Mouse (Mus musculus) heart, adult 11 months (tissue): ENCODE data around the gene Ctla2b.
"Not testable (repeated sequence)": the region's sequence is repeated elsewhere in the genome, so short reads cannot be mapped to it uniquely, and the experiment has no call there.

Experiments used
- DNase-seq: peaks from one replicate; pipeline ENCODE4 v3.0.0; 2022

Gene Ctla2b

DNA sequence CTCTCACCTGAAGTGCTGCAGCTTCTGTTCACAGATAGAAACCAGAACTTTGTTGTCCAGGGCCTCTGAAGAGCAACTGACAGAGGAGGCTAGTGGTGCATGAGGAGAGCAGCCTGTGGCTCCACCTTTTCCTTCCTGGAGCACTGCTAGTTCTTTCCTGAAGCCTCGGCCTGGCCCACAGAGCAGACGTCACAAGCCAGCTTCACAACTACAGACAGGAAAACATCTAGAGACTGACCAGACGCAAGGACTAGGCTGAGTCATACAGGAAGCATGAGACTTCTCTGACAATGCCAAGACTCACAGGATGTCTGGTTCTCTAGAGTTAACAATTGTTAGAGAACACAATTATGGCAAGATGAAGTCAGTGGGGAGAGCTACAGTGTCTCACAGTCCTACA is at the start of gene Ctla2b:
Gene Ctla2b, minus strand, starts transcription at position 120 of the 400 bp plus-strand sequence.
- DNase-seq: peak; percentile 99

DNA sequence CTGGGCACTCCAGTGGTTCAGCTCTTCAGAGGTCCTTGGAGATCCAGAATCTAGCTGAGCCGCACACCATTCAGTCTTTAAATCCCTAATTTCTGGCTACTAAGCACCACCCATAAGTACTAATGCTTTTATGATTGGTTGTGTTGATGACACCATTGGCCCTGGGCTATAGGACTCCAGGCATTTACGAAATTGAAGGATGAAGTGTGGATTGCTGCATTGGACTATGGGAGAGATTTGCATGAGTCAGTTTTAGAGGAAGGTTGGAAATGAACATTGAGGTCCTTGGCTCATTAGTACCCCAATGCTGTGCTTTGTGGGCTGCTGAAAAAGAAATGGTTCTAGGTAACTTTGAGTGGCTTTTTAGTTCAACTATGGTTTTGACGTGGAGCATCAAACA is 44.6 kb upstream of the Ctla2b start, which contains the start of gene Tpbpa:
Gene Tpbpa, minus strand, starts transcription at position 101 of the 400 bp plus-strand sequence.
- not testable (repeated sequence) for DNase-seq

DNA sequence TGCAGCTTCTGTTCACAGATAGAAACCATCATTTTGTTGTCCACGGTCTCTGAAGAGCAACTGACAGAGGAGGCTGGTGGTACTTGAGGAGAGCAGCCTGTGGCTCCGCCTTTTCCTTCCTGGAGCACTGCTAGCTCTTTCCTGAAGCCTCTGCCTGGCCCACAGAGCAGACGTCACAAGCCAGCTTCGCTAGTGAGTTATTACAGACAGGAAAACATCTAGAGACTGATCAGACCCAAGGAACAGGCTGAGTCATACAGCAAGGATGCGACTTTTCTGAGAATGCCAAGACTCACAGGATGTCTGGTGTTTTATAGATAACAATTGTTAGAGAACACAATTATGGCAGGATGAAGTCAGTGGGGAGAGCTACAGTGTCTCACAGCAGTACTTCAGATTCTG is 39.3 kb upstream of the Ctla2b start, which contains the start of the genes Gm49391 and Ctla2a:
Gene Gm49391, minus strand, starts transcription at position 72 of the 402 bp plus-strand sequence.
Gene Ctla2a, minus strand, starts transcription at position 126 of the 402 bp plus-strand sequence.
- peak; percentile 99 for DNase-seq

DNA sequence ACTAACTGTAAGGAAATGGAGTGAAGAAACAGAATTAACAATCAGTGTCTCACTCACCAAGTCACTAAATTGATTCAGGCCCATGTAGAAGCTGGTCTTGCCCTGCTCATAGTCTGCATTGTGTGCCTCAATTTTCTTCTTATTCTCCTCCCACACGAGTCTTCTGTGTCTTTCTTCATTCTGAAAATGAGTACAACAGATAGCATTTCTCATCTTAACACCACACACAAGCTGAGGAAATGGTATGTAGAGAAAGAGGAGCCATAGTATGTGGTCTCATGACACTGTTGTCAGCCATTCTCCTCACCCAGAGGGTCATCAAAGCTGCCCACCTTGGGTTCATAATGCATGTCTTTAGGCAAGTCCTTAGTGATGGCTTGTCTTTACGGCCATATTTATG is 38.2 kb upstream of the Ctla2b start, which contains the start of gene Gm49393:
Gene Gm49393, minus strand, starts transcription at position 101 of the 400 bp plus-strand sequence.
- DNase-seq: not testable (repeated sequence)

DNA sequence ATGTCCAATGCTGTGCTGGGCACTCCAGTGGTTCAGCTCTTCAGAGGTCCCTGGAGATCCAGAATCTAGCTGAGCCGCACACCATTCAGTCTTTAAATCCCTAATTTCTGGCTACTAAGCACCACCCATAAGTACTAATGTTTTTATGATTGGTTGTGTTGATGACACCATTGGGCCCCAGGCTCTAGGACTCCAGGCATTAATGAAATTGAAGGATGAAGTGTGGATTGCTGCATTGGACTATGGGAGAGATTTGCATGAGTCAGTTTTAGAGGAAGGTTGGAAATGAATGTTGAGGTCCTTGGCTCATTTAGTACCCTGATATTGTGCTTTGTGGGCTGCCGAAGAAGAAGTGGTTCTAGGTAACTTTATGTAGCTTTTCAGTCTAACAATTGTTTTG is 7.5 kb upstream of the Ctla2b start, which contains the start of gene Tpbpb:
Gene Tpbpb, minus strand, starts transcription at position 101 of the 400 bp plus-strand sequence.
- not testable (repeated sequence) for DNase-seq

DNA sequence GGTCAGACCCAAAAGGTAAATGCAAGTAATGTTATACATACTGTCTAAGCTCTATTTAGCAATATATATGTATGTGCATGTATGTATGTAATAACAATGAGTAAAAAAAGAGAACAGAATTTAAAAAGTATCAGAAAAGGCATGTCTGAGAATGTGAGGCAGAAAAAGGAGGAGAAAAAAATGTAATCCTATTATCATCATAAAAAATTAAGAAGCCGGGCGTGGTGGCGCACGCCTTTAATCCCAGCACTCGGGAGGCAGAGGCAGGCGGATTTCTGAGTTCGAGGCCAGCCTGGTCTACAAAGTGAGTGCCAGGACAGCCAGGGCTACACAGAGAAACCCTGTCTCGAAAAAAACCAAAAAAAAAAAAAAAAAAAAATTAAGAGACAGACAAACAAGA is 453 bp downstream of the Ctla2b start, which contains the start of gene Gm49392:
Gene Gm49392, minus strand, starts transcription at position 101 of the 400 bp plus-strand sequence.
- DNase-seq: peak; percentile 13

DNA sequence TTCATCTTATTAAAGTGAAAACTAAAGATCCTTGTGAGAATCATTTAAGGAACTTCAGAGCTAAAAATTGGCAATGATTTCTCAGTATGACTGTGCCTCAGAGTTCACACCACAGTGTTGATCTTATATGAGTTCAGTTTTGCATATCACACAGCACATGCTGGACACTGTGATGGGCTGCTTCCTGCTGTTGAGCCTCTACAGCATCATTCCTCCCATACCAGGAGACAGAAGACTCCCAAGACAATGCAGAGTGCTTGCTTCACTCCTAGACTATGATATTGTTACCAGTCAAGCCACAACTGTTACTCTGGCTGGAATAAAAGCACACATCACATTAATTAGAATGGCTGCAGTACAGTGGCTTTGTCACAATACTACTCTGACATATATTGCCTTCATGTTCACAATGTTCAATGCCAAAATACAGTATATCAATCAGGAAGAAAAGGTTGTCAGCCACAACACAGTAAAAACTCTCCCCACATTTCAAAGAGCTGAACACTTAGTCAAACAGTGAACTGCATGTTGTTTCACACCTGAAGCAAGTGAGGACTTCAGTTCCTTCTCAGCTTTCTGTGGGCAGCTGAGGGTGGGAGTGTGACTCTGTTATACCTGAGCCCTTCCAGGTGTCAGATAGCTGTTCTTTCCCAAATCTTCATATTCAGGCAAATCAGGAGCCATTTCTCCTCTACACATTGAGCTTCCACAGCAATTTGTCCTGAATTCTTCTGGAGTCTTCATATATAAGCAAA is 1.7 kb downstream of the Ctla2b start:
- peak; percentile 79 for DNase-seq

DNA sequence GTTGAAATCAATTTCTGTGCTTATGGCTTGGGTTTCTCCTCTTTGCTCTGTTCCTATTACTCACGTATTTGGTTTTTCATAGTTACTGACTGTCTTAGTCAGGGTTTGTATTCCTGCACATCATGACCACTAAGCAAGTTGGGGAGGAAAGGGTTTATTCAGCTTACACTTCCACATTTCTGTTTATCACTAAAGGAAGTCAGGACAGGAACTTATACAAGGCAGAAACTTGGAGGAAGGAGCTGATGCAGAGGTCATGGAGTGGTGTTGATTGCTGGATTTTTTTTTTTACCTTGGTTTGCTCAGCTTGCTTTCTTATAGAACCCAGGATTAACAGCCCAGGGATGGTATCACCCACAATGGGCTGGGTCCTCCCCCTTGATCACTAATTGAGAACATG is 4.9 kb downstream of the Ctla2b start:
- DNase-seq: peak; percentile 59

DNA sequence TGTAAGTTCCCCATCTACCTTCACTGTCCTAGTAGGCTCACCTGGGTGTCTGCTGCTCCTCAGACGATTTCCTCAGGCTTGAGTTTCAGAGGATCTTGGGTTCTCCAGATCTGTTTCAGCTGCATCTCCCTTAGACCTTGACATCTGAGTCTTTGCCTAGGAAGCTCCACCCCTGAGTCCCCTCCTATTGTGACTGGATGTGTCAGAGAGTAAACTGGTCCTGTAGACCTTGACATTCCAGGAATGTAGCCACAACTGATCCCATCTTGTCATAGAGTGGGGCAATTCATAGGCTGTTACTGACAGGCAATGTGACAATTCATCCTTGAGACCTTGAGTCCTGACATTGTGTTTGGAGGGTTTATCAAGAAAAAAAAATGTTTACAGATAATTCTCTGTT is 33.0 kb downstream of the Ctla2b start, which contains the start of gene 4930486L24Rik:
Gene 4930486L24Rik, minus strand, starts transcription at position 195 of the 400 bp plus-strand sequence.
- no peak for DNase-seq

DNA sequence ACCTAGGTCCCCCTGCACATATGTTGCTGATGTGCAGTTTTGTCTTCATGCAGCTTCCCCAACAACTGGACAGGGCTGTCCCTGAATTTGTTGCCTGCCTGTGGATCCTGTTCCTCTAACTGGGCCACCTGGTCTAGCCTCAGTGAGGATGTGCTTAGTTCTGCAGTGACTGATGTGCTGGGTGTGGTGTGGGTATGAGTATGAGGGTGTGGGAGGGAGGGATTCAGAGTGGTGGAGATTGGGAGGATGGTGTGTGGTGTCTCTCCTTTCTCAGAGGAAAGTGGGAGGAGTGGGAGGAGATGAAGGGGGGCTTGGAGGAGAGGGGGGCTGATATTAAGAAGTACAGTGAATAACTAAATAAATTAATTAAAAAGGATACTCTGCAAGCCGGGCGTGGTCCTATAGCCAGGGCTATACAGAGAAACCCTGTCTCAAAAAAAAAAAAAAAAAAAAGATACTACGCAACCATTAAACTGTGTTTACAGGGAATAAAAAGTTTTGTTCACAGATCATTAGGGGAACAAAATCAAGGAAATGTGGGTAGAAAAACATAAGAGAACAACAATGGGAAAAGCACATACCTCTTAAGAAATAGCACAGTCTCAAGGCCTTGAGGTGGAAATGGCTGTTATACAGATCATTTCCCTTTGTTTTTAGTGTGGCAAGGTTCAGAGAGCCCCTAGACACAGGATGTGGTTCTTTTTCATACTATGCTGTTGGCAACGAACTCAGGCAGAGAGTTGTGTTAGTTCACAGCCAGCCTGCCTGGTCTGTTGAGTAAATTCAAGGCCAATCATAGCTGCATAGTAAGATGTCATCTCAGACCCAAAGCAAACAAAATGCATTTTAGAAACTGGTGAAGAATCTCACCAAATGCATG is 48.8 kb downstream of the Ctla2b start:
- DNase-seq: peak; percentile 96
